Mouse (Mus musculus): ENCODE results near the gene Trpc4ap.

- TF ChIP-seq CTCF (IDR thresholded peaks at IDR 0.05; ENCODE audit: control insufficient read depth, insufficient read depth, insufficient read length), result no peak
- no peak for TF ChIP-seq MYOD1 (IDR thresholded peaks at IDR 0.05; ENCODE audit: control insufficient read depth, insufficient read length, low read depth)
- no peak for TF ChIP-seq FOSL1 (IDR thresholded peaks at IDR 0.05; ENCODE audit: insufficient read depth, low read length, poor library complexity, severe bottlenecking)
- TF ChIP-seq MYOG (IDR thresholded peaks at IDR 0.05; ENCODE audit: control insufficient read depth, extremely low read depth, insufficient read length), result no peak
- TF ChIP-seq MAX (IDR thresholded peaks at IDR 0.05), result no peak
- TF ChIP-seq USF1 (IDR thresholded peaks at IDR 0.05; ENCODE audit: low read depth), result no peak
- no peak for TF ChIP-seq CEBPB (IDR thresholded peaks at IDR 0.05; ENCODE audit: low read depth)
These were observed 88.5 kb downstream of the Trpc4ap start for GRCm38 (mm10) chr2:155603707-155604106.
